In the genomic region with DNA sequence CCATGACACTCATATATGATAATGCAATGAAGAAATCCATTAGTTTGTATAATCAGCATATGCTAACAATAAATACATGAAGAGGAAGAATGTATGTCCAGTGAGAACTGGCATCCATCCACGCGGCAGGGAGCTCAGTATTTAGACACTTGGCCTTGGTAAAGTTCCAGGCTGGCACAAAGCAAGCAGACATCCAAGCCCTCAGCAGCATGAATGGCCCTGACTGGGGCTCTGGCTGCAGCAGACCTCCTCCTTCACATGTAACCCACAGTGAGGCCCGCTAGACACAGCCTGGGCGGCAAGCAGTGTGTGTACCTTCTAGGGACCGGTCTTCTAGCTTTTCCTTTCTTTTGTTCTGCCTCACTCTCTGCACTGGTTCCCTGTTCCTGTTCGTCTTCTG, we compare ENCODE assay signal across 9 mouse cellular contexts. TPM values are rescaled to one million over a fixed set of nuclear protein-coding genes. Genes with fewer than 3 reads are reported as not detected.
DNase-seq lines count a peak whose midpoint lies in the region; ATAC-seq and TF ChIP-seq lines count a peak whose summit lies in the region.
"Had no signal": no experiment of that assay in that cellular context is flagged by ENCODE, and none has a peak within 500 bp of the region (broad histone marks: within the 10 kb centered on the region; RNA-seq: fewer than 3 reads in every experiment).

No protein-coding gene starts in this region.

- H3K36me3 ChIP-seq in heart, postnatal 0 days (replicated peaks; ENCODE audit: control insufficient read depth, insufficient read depth, low read length) = peaks cover 82% of the 10 kb centered on the region
- peaks cover 47% of the 10 kb centered on the region for H3K36me3 ChIP-seq in neural tube, embryonic 14.5 days (ENCODE audit: control insufficient read depth, insufficient read depth, low read length)

- H3K4me1 ChIP-seq in heart, postnatal 0 days (ENCODE audit: control insufficient read depth, insufficient read depth) = peaks cover 5% of the 10 kb centered on the region; the same call in 1 of the 2 replicates
- H3K4me1 ChIP-seq in neural tube, embryonic 14.5 days (ENCODE audit: control insufficient read depth, insufficient read depth, low read length) = no peaks in the 10 kb centered on the region

- no peak overlapping the region for H3K4me3 ChIP-seq in heart, postnatal 0 days (ENCODE audit: low read depth, low read length)
- no peak overlapping the region for H3K4me3 ChIP-seq in neural tube, embryonic 14.5 days (ENCODE audit: low read depth, low read length)

- H3K9ac ChIP-seq in heart, postnatal 0 days (replicated peaks; ENCODE audit: low read depth, low read length) = no peak overlapping the region
- H3K9ac ChIP-seq in neural tube, embryonic 14.5 days (replicated peaks; ENCODE audit: low read depth, low read length) = no peak overlapping the region

- intact Hi-C loops in heart, postnatal 25 days (cut with DNase I) = no loop called here
- intact Hi-C loops in left cerebral cortex, postnatal 25 days (cut with DNase I) = no loop called here

- H3K27me3 ChIP-seq in heart, postnatal 0 days (ENCODE audit: control insufficient read depth, insufficient read depth, low read length) = no peaks in the 10 kb centered on the region
- H3K27me3 ChIP-seq in neural tube, embryonic 14.5 days (ENCODE audit: control insufficient read depth, insufficient read depth, low read length) = no peaks in the 10 kb centered on the region

- no peak overlapping the region for H3K4me2 ChIP-seq in heart, postnatal 0 days (ENCODE audit: low read depth, low read length)
- no peak overlapping the region for H3K4me2 ChIP-seq in neural tube, embryonic 14.5 days (ENCODE audit: low read depth, low read length)

- H3K9me3 ChIP-seq in heart, postnatal 0 days (replicated peaks; ENCODE audit: control insufficient read depth, low read length) = no peaks in the 10 kb centered on the region
- no peaks in the 10 kb centered on the region for H3K9me3 ChIP-seq in neural tube, embryonic 14.5 days (ENCODE audit: control insufficient read depth, low read length)

- peak; percentile 76 for ATAC-seq in heart, postnatal 0 days (ENCODE audit: insufficient read depth, low read depth)
- peak; percentile 66 for ATAC-seq in neural tube, embryonic 14.5 days (ENCODE audit: low read depth)

- peak; percentile 31 for DNase-seq in heart, postnatal 0 days (ENCODE audit: low spot score)
- DNase-seq in heart, postnatal 25 days (ENCODE audit: low spot score) = no peak
- DNase-seq in right cerebral cortex, postnatal 10 days (ENCODE audit: low spot score in 2 of 2) = peak; percentile 57 to 62
- DNase-seq in right cerebral cortex, postnatal 36 days (ENCODE audit: low spot score in 2 of 2) = no peak
- peak; percentile 89 for DNase-seq in cerebellum, adult 9-11 months
- DNase-seq in left cerebral cortex, postnatal 25 days (ENCODE audit: low spot score in 2 of 2) = no peak
- no peak for DNase-seq in thymus, postnatal 10 days (ENCODE audit: low spot score in 2 of 2)
- DNase-seq: layer of hippocampus, adult 9-11 months had no signal

- TF ChIP-seq EP300 in heart, postnatal 0 days (IDR thresholded peaks at IDR 0.05; ENCODE audit: low read depth) = no peak

- peak overlapping the region; percentile 26 for H3K27ac ChIP-seq in heart, postnatal 0 days (ENCODE audit: low read depth)
- H3K27ac ChIP-seq in neural tube, embryonic 14.5 days (ENCODE audit: low read depth, low read length) = no peak overlapping the region

- WGBS in heart, postnatal 0 days = 70% methylated on average over 6 of the region's 6 CpGs
- 85% methylated on average over 6 of the region's 6 CpGs for WGBS in neural tube, embryonic 14.5 days

- no peak for TF ChIP-seq CTCF in heart, postnatal 0 days (IDR thresholded peaks at IDR 0.05; ENCODE audit: low read depth)

RNA-seq across cellular contexts. Expression of a gene that starts 34.1 kb away (rescaled TPM):
- total RNA-seq in heart, postnatal 0 days (2014; rRNA removed; ENCODE audit: low replicate concordance) = 43.0 and 65.5 TPM in 2 replicates
- 31.1 and 32.2 TPM in 2 replicates for polyA plus RNA-seq in heart, postnatal 0 days (2015; fragmentation: Nextera tagmentation; extraction: Ambion mirVana)
- 10 to 100 TPM; 40.4 to 41.2 TPM for total RNA-seq in heart, postnatal 25 days (2021)
- 41.8 and 45.5 TPM in 2 replicates for polyA plus RNA-seq in neural tube, embryonic 14.5 days (2014; fragmentation: Nextera tagmentation; extraction: Ambion mirVana)
- 10 to 100 TPM; 45.7 to 57.4 TPM for total RNA-seq in left cerebral cortex, postnatal 25 days (2021)

Comparison
In these comparisons a context has a peak if more than half of its experiments do, and no peak if none do; other contexts are left out.
1. DNase-seq: peak in heart, postnatal 0 days (single experiment), right cerebral cortex, postnatal 10 days (2 of 2) and cerebellum, adult 9-11 months (single experiment); none in heart, postnatal 25 days (single experiment), right cerebral cortex, postnatal 36 days (0 of 2), left cerebral cortex, postnatal 25 days (0 of 2) and thymus, postnatal 10 days (0 of 2).